Mouse (Mus musculus): ENCODE measurements around the gene B3gnt3.

Gene B3gnt3

GRCm38 (mm10) chr8:71709134-71709799, 7.7 kb upstream of the B3gnt3 start:
- WGBS, result 32% methylated on average over 25 of the region's 25 CpGs

- 54% methylated on average over 8 of the region's 8 CpGs for WGBS
Measured at GRCm38 (mm10) chr8:71707874-71708273, 6.3 kb upstream of the B3gnt3 start.

GRCm38 (mm10) chr8:71702923-71703322, 1.3 kb upstream of the B3gnt3 start:
- 90% methylated on average over 3 of the region's 3 CpGs for WGBS

GRCm38 (mm10) chr8:71702087-71702432, 471 bp upstream of the B3gnt3 start:
- 42% methylated on average over 4 of the region's 4 CpGs for WGBS

GRCm38 (mm10) chr8:71700493-71701269, 908 bp downstream of the B3gnt3 start:
- WGBS, result 18% methylated on average over 29 of the region's 29 CpGs

- WGBS, result 68% methylated on average over 12 of the region's 12 CpGs
Measured at GRCm38 (mm10) chr8:71695456-71695855, 6.1 kb downstream of the B3gnt3 start.

GRCm38 (mm10) chr8:71693166-71694041, 8.2 kb downstream of the B3gnt3 start:
- WGBS, result 9% methylated on average over 68 of the region's 68 CpGs

- WGBS, result 11% methylated on average over 30 of the region's 30 CpGs
Measured at GRCm38 (mm10) chr8:71692509-71692908, 9.1 kb downstream of the B3gnt3 start.

- WGBS, result 14% methylated on average over 33 of the region's 33 CpGs
Measured at GRCm38 (mm10) chr8:71689028-71689427, 12.6 kb downstream of the B3gnt3 start, which contains the start of gene Insl3. Gene Insl3, plus strand, starts transcription at chr8:71689214.

GRCm38 (mm10) chr8:71687616-71688015, 14.0 kb downstream of the B3gnt3 start:
- 16% methylated on average over 8 of the region's 8 CpGs for WGBS

GRCm38 (mm10) chr8:71686143-71686734, 15.3 kb downstream of the B3gnt3 start:
- 16% methylated on average over 23 of the region's 23 CpGs for WGBS

- 20% methylated on average over 29 of the region's 29 CpGs for WGBS
Measured at GRCm38 (mm10) chr8:71685573-71685972, 16.0 kb downstream of the B3gnt3 start.

- 27% methylated on average over 10 of the region's 10 CpGs for WGBS
Measured at GRCm38 (mm10) chr8:71684701-71685100, 16.9 kb downstream of the B3gnt3 start.

- 68% methylated on average over 12 of the region's 12 CpGs for WGBS
Measured at GRCm38 (mm10) chr8:71682832-71683231, 18.8 kb downstream of the B3gnt3 start.

- WGBS, result 51% methylated on average over 18 of the region's 18 CpGs
Measured at GRCm38 (mm10) chr8:71681369-71681915, 20.1 kb downstream of the B3gnt3 start.

GRCm38 (mm10) chr8:71680471-71680870, 21.1 kb downstream of the B3gnt3 start:
- 58% methylated on average over 21 of the region's 21 CpGs for WGBS

- WGBS, result 19% methylated on average over 46 of the region's 46 CpGs
Measured at GRCm38 (mm10) chr8:71679550-71680168, 21.9 kb downstream of the B3gnt3 start.

- 51% methylated on average over 16 of the region's 16 CpGs for WGBS
Measured at GRCm38 (mm10) chr8:71679116-71679515, 22.5 kb downstream of the B3gnt3 start.

GRCm38 (mm10) chr8:71678216-71678615, 23.4 kb downstream of the B3gnt3 start:
- 69% methylated on average over 4 of the region's 4 CpGs for WGBS

- WGBS, result 57% methylated on average over 9 of the region's 9 CpGs
Measured at GRCm38 (mm10) chr8:71676803-71677202, 24.8 kb downstream of the B3gnt3 start.

Measured in cerebral cortex, adult 2 months (tissue).